Mouse (Mus musculus): ENCODE data around the gene Rere. TPM values are rescaled to one million over a fixed set of nuclear protein-coding genes. Genes with fewer than 3 reads are reported as not detected.
"Not testable (repeated sequence)": the region's sequence is repeated elsewhere in the genome, so short reads cannot be mapped to it uniquely, and the experiment has no call there.

The Rere gene
- total RNA-seq, 2 experiments from 2014 or later: 39.6 to 46.7 TPM

DNA sequence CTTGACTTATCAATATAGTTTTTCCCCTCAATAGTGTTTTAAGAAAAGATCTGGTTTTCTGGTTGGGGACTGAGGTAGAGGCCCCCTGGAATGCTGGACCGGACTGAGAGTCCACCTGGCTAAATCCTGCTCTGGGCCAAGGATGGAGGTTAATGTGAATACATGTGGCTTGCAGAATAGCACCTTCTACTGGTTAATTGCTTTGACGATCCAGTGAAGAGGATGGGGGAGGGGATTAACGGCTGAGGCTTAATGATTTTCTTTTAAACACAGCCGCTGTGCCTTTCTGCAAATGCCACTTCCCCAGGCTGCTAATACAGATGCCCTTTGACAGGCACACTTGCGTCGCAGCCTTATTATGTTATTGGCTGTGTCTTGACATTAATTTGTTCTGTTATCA is 2.5 kb downstream of the Rere start:
- peak; percentile 12 to 34 for DNase-seq

GRCm38 (mm10) chr4:150286980-150287379 is 5.5 kb downstream of the Rere start:
- DNase-seq: no peak

- not testable (repeated sequence) for DNase-seq
Measured at GRCm38 (mm10) chr4:150287463-150287862, 6.0 kb downstream of the Rere start.

- DNase-seq: no peak
Measured at GRCm38 (mm10) chr4:150291900-150292299, 10.5 kb downstream of the Rere start.

DNA sequence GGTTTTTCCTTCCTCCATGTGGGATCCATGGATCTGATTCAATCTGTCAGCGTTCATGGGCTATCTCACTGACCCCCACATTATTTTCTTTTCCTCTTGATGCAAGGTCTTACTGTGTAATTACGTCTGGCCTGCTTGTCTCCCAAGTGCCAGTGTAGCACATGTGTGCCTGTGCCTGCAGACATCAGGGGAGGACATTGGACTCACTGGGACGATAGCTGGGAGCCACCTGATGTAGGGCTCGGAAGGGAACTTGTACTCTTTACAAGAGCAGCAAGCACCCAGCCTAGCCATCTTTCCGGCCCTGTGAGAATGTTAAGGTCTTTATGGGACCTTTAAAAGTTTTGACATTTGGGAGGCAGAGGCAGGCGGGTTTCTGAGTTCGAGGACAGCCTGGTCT is 13.4 kb downstream of the Rere start:
- no peak for DNase-seq

DNA sequence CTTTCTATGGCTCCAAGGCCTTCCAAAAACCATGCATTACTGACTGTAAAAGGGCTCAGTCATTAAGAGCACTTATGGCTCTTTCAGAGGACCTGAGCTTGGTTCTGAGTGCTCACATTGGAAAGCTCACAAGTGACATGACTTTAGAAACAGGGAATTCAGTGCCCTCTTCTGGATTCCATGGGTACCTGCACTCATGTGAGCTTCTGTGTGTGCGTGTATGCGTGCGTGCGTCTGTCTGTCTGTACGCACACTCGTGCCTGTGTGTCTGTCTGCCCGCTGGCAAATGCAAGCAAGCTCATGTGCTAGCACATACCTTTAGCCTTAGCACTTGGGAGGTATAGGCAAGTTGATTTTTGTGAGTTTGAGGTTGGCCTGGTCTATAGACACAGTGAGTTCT is 14.5 kb downstream of the Rere start:
- no peak for DNase-seq

DNA sequence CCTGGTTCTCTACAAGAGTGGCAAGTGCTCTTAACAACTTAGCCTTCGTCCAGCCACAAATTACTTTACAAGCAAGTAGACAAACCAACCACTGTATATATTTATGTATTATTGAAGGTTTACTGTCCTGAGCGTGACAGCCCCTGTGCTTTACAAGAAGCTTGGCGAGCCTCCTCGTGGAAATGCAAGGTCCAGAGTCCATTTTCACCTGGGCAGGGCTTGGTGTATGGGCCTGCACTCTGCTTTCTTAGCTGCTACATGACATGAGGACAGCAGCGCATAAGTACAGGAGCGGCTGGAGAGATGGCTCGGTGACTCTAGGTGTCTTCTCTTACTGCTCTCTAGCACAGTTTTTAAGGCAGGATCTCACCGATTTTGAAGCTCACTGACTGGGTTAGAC is 21.3 kb downstream of the Rere start:
- no peak for DNase-seq

DNA sequence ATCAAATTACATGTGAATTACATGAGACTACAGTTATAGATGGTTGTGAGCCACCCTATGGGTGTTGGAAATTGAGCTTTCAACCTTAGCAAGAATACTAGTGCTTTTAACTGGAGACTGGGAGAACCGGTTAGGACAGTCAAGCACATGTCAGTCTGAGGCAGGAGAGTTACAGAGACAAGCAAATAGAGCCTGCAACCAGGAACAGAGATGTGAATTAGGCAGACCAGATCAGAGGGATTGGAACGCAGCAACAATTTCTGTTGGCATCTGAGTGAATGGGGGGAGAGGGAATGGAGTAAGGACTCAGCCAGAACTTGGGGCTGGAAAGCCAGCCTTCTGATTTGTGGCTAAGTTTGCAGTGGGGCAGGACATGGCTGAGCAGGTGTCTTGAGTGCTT is 25.3 kb downstream of the Rere start:
- no peak for DNase-seq

DNA sequence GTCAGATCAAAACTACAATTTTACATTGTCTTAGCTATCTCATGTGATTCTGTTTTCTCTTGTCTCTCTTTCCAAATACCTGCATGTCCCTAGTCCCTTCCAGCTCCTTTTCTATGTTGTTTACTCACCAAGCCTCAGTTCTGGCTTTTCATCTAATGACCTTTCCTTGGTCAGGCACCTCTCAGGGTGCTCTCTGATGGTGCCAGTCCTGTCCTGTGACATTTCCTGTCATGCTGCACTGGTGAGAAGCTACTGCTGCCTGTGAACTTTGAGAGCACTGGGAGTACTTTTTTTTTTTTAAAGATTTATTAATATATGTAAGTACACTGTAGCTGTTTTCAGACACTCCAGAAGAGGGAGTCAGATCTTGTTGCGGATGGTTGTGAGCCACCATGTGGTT is 25.8 kb downstream of the Rere start:
- DNase-seq: no peak

- peak in 1 of 2 experiments; percentile 34 for DNase-seq
Measured at GRCm38 (mm10) chr4:150311431-150311830, 30.0 kb downstream of the Rere start.

DNA sequence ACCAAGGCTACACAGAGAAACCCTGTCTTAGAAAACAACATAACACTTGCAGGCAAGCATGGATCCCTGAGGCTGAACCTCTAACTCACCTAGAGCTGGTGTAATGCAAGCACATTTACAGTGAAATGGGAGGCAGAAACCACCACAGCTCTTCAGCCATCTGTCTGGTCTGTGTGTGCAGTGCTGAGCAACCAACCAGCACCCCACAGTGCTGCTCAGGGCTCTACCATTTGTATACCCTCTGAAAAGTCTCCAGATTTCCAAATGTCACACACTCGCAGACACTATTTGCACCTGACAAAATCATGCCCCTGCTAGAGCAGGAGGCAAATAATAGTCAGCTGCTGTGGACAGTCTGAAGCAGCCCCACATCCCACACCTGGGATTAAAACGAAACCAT is 31.2 kb downstream of the Rere start:
- no peak for DNase-seq

- no peak for DNase-seq
Measured at GRCm38 (mm10) chr4:150315301-150315700, 33.9 kb downstream of the Rere start.

GRCm38 (mm10) chr4:150316546-150316945 is 35.1 kb downstream of the Rere start:
- DNase-seq: no peak

- DNase-seq: no peak
Measured at GRCm38 (mm10) chr4:150325046-150325801, 43.8 kb downstream of the Rere start.

DNA sequence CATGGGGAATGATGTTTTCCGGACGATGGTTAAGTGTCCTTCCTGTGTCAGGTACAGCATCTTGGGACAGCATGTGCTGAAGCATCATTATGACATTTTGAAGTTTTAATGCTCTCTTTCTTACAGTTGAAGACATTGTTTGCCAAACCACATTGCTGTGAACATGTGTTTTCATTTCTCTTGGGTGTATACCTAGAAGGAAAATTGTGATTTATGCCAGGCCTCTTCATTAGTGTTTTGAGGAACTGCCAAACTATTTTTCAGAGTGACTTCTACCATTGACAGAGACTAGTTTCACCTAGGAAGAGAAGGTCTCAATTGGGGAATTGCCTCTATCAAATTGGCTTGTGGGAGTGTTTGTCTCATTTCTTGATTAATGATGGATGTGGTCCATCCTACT is 44.6 kb downstream of the Rere start:
- DNase-seq: no peak

DNA sequence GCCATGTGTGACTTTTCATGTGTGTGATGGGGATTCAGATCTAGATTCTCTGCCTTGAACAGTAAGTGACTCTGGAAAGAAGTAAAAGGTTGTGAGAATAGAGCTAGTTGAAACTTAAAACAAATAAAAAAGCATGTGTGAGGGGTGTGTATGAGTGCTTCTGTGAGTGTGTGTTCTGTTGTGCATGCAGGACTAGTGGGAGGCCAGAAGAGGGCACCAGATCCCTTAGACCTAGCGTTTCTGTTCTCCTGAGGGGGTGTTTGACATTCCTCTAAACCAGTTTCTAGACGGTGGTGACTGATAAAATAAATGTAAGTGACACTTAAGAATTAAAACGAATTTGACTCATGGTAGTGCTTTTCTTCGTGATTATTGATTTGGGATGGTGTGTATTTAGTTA is 46.0 kb downstream of the Rere start:
- no peak for DNase-seq

DNA sequence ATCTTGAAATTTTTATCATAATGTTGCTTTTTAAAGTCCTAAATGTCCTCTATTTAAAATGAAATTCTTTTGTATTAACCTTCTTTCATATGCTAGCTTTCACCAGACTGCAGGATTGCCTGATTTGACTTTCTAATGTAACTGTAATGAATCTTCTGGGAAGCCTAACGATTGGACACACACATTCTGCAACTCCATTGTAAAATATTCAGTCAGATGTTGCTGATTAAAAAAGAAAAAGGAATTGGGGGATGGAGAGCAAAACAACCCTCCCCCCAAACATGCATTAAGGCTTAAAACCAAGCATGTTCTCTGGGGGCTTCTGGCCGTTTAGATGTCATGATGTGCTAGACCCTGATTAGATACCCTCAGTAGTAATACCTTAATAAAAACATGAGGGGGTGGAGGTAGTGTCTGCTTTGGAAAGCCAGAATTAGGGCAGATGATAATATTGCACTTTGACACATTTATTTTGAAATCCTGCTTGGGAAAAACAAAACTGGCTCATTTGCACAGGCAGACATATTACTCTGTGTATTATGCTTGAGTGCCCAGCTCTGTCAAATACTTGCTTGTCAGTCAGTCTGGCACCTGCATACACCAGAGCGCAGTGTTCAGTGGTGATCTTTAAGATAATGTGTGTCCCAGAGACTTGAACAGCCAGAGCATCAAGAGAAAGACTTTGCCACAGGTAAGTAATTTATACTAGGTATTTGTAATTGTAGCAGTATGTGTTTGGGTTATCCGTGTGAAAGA is 52.7 kb downstream of the Rere start:
- DNase-seq: no peak

GRCm38 (mm10) chr4:150337260-150337659 is 55.8 kb downstream of the Rere start:
- DNase-seq: no peak

DNA sequence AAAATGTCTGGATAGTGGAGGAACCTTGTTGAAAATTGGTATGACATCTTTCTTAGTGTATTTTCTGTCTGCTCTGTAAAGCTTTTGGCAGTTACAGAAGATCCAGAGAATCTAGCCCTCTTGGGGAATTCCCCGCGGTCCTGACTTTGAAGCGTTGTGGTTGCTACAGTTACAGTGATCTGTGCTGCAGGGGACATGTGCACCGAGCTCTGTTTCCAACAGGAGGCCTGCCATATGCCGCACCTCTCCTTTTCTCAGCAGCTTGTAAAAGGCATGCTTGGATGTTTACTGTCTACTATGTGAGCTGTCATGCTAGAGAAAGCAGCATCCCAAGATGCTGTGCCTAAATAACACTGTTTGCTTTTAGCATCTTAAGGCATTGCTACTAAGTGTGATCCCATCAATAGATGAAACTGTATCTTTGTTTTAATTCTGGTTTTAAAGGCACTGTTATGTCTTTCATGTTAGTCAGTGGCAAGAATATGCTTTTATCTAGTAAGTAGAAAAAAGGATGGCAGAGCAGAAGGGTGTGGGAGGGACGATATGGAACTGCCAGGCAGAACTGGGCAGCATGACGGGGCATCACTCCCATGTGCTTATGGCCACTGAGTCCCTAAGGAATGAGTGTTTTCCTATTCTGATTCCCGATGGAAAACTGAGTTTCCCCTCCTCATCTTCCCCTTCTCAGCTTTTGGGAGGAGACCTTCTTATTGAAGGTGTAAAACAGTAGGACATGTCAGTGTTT is 57.6 kb downstream of the Rere start:
- no peak for DNase-seq

DNA sequence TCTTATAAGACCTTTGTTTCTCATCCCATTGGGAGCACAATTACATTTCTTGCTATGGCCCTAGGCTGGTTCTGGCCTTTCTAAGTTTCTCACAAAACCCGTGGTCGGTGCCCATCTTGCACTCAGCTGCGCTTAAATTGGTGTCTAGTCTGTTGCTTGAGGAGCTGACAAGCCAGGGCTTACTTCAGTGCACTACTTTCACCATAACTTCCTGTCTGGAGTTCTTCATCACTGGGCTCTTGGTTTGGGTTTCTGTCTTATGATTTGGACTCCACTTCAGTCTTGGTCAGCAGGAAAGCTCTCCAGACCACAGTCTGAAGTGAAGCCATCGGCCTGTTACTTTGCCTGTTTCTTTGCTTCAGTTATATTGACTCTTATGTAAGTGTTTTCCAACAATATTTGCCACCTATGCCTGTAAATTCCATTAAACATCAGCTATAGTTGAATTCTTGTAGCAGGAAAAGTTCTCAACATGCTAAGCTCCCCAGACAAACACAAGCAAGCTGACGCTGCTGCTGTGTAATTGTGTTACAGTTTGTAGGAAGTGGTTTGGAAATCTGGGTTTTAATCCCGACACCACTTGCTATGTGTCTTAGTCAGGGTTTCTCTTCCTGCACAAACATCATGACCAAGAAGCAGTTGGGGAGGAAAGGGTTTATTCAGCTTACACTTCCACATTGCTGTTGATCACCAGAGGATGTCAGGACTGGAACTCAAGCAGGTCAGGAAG is 59.5 kb downstream of the Rere start:
- no peak for DNase-seq

- no peak for DNase-seq
Measured at GRCm38 (mm10) chr4:150344526-150344925, 63.1 kb downstream of the Rere start.

- no peak for DNase-seq
Measured at GRCm38 (mm10) chr4:150346651-150347386, 65.4 kb downstream of the Rere start.
